Mouse (Mus musculus): ENCODE data around the gene Adarb1. TPM values are rescaled to one million over a fixed set of nuclear protein-coding genes. Genes with fewer than 3 reads are reported as not detected.
A peak's percentile ranks its signal among the peaks of the same experiment; 100 is the strongest.

Adarb1 gene
- polyA plus RNA-seq, 1 experiment from 2014 or later: 19.8 TPM

DNA sequence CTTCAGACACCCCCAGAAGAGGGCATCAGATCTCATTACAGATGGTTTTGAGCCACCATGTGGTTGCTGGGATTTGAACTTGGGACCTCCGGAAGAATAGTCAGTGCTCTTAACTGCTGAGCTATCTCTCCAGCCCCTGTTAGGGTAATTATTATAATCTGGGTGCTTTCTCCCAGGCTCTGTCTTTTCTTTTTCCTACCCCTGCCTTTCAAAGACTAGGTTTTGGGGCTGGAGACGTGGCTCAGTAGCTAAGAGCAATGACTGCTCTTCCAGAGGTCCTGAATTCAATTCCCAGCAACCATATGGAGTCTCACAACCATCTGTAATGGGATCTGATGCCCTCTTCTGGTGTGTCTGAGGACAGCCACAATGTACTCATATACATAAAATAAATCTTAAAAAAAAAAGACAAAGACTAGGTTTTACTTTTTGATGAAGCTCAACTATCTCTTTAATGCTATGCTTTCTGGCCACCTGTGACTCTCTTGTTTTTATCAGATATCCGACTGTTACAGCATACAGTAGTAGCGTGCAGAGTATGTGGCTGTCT lies 160.0 kb downstream of the Adarb1 start:
- no peak for ATAC-seq (ENCODE audit: low FRiP score)
- Histone ChIP-seq H3K27me3 (replicated peaks) (no peaks in the 10 kb centered on the region), H3K4me3 (replicated peaks) (peak overlapping the region; percentile 95), H3K36me3 (peaks cover 20% of the 10 kb centered on the region), H3K9me3 (replicated peaks) (no peaks in the 10 kb centered on the region), H3K9ac (replicated peaks) (peak overlapping the region; percentile 59; the same call in 1 of the 2 replicates), H3K27ac (replicated peaks) (peak overlapping the region; percentile 92), H3K4me1 (peaks cover 28% of the 10 kb centered on the region), H3K4me2 (peak overlapping the region; percentile 92)
- 62% methylated on average over 4 of the region's 4 CpGs for WGBS

DNA sequence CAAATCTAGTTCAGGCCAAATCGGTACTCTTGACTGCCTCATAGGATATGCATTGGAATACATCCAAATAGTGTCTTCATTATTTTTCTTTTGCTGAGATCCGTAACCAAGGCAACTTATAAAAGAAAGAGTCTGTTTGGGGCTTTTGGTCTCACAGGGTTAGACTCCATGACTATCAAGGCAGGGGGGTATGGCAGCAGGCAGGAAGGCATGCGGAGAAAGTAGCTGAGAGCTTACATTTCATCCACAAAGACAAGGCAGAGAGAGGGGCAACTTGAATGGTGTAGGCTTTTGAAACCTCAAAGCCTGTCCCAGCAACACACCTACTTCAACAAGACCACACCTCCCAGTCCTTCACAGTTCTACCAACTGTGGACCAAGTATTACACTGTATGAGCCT lies 162.4 kb downstream of the Adarb1 start:
- Histone ChIP-seq H3K9me3 (replicated peaks) (no peaks in the 10 kb centered on the region), H3K4me1 (peaks cover 42% of the 10 kb centered on the region), H3K36me3 (peaks cover under 1% of the 10 kb centered on the region; the same call in 1 of the 2 replicates), H3K4me3 (replicated peaks) (no peak overlapping the region), H3K4me2 (no peak overlapping the region), H3K27ac (replicated peaks) (no peak overlapping the region), H3K9ac (replicated peaks) (no peak overlapping the region), H3K27me3 (replicated peaks) (no peaks in the 10 kb centered on the region)
- WGBS: 62% methylated on average over 3 of the region's 3 CpGs
- ATAC-seq (ENCODE audit: low FRiP score): no peak

DNA sequence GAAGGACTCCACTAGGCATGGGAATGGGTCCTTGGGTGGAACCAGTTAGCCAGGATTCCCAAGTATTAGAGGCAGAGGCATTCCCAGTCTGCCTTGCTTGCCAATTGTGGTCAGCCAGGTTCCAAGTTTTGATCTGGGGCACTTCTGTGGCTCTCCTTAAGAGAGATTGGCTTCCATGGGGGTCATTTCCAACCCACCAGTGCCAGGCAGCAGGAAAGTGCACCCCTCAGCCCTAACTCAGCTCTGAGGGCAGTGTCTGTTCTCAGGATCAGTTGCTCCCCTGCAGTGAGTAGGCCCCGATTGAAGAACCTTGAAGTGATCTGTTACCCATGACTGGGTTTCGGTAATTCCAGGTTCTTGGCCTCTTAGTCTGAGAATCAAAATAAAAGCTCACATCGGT lies 162.8 kb downstream of the Adarb1 start:
- 72% methylated on average over 3 of the region's 3 CpGs for WGBS
- no peak for ATAC-seq (ENCODE audit: low FRiP score)

DNA sequence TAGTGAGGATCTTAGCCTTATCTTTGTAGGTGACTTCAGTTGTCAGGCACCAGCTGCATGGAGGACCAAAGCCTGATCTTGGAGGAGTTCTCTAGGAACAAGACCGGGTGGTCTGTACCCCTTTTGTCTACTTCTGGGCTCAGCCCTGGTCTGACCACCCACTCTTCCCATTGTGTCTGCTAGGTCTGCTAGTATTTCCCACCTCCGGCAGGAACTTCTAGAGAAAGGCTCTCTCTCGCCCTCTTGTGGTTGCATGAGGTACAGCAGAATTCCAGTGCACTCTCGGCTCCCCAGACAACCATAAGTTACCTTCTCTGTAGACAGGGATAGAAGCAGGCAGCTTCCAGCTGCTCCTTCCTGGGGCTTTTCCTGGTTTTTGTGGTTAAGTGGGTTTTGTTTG lies 165.3 kb downstream of the Adarb1 start:
- 0% methylated on average over 4 of the region's 4 CpGs for WGBS
- H3K9me3 ChIP-seq (replicated peaks): no peaks in the 10 kb centered on the region
- ATAC-seq (ENCODE audit: low FRiP score): peak; percentile 56; the same call in 1 of the 2 replicates
- H3K9ac ChIP-seq (replicated peaks): no peak overlapping the region
- H3K27me3 ChIP-seq (replicated peaks): no peaks in the 10 kb centered on the region
- H3K36me3 ChIP-seq: no peaks in the 10 kb centered on the region
- no peak overlapping the region for H3K4me2 ChIP-seq
- no peak overlapping the region for H3K27ac ChIP-seq (replicated peaks)
- H3K4me1 ChIP-seq: peaks cover 31% of the 10 kb centered on the region
- no peak overlapping the region for H3K4me3 ChIP-seq (replicated peaks)

More for the DNA sequence above, 162.8 kb downstream of the Adarb1 start:
- no peaks in the 10 kb centered on the region for H3K9me3 ChIP-seq (replicated peaks)
- H3K27ac ChIP-seq (replicated peaks): no peak overlapping the region
- no peak overlapping the region for H3K4me2 ChIP-seq
- H3K4me1 ChIP-seq: peaks cover 41% of the 10 kb centered on the region
- no peak overlapping the region for H3K4me3 ChIP-seq (replicated peaks)
- H3K9ac ChIP-seq (replicated peaks): no peak overlapping the region
- H3K27me3 ChIP-seq (replicated peaks): no peaks in the 10 kb centered on the region
- no peaks in the 10 kb centered on the region for H3K36me3 ChIP-seq

DNA sequence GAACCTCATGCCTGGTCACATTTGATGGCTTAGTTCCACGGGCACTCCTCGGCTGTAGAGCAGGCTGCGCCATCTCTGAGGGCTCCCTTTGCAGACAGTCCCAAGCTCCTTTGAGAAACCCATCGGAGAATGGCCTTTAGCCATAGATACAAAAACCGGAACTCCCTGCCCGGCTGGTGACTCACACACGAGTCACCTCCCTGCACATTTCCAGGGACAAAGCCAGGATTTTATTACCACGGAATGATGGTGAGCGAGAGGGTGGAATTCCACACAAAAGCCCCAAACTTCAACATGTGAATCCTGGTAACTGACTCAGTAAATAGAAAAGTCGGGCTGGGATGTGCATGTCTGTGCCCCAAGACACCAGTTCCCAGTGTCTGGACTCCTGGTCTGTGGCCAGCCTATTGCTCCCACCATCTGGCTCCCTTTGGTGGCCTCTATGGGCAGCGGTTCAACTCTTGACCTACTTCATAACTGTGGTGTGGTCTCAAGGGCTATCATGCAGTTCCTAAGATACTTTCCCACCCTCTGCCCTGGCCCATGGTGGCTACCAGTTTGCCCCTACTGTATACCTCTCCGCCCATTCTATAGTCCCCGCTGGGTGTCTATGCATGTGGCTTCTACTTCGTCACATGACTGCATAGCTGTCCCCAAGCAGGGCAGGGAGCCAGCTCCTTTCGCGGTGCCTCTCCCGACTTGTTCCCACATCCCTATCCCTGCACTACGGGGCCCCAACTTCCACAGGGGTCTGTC lies 166.1 kb downstream of the Adarb1 start:
- H3K9me3 ChIP-seq (replicated peaks): no peaks in the 10 kb centered on the region
- no peaks in the 10 kb centered on the region for H3K27me3 ChIP-seq (replicated peaks)
- no peak overlapping the region for H3K4me3 ChIP-seq (replicated peaks)
- ATAC-seq (ENCODE audit: low FRiP score): no peak
- H3K4me1 ChIP-seq: peaks cover 31% of the 10 kb centered on the region
- WGBS: 66% methylated on average over 18 of the region's 18 CpGs
- no peak overlapping the region for H3K9ac ChIP-seq (replicated peaks)
- H3K4me2 ChIP-seq: 0 out of 2 replicates have a peak overlapping the region, but pooled peaks have one; percentile 9
- no peak overlapping the region for H3K27ac ChIP-seq (replicated peaks)
- H3K36me3 ChIP-seq: no peaks in the 10 kb centered on the region

DNA sequence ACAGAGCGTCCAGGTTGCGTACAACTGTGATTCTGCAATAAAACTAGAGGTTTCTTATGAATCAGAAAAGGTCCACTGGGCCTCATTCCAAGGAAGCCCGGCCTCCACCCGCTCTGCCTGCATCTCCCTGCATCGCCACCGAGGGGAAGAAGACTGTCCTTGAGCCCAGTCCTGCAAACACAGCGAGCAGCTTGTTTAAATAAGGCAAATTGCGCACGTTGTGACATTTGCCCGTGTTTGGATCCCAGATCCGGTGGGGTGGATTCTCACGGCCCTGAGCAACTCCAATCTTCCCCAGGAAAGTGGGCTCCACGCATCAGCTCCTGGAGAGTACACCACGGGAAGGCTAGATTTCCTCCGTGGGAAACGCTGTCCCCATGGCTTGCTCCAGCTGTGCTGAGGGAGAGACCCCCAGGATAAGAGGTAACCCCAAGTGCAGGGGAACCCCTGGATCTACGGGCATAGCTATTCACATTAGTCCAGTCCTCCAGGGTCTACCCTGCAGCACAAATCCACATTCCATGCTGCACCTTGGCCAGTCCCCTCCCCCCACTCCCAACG lies 166.8 kb downstream of the Adarb1 start:
- Histone ChIP-seq H3K27ac (replicated peaks) (no peak overlapping the region), H3K9me3 (replicated peaks) (no peaks in the 10 kb centered on the region), H3K4me2 (peak overlapping the region; percentile 9), H3K27me3 (replicated peaks) (no peaks in the 10 kb centered on the region), H3K9ac (replicated peaks) (no peak overlapping the region), H3K4me1 (peaks cover 31% of the 10 kb centered on the region), H3K4me3 (replicated peaks) (no peak overlapping the region), H3K36me3 (no peaks in the 10 kb centered on the region)
- WGBS: 60% methylated on average over 18 of the region's 18 CpGs
- ATAC-seq (ENCODE audit: low FRiP score): no peak

DNA sequence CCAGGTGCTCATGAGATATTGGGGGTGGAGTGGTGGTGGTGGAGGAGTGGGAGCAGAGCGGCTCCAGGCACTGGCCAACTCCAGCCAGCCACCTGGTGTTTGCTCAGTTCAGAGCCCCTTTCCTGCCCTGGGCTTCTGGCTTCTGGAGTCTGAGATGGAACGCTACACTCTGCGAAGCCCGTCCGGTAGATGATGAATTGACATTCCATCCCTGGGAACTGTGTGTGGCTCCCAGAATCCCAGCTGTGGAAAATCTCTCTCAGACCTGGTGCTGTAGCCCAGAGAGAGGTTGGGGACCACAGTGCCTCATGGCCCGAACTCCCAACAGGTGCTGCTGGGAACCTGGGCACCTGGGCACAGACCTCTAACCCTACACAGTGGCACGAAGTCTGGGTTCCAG lies 170.4 kb downstream of the Adarb1 start:
- H3K4me3 ChIP-seq (replicated peaks): no peak overlapping the region
- no peaks in the 10 kb centered on the region for H3K36me3 ChIP-seq
- no peak overlapping the region for H3K27ac ChIP-seq (replicated peaks)
- peaks cover 21% of the 10 kb centered on the region for H3K4me1 ChIP-seq
- H3K4me2 ChIP-seq: no peak overlapping the region
- WGBS: 77% methylated on average over 7 of the region's 7 CpGs
- no peak for ATAC-seq (ENCODE audit: low FRiP score)
- no peaks in the 10 kb centered on the region for H3K27me3 ChIP-seq (replicated peaks)
- H3K9me3 ChIP-seq (replicated peaks): no peaks in the 10 kb centered on the region
- H3K9ac ChIP-seq (replicated peaks): no peak overlapping the region

DNA sequence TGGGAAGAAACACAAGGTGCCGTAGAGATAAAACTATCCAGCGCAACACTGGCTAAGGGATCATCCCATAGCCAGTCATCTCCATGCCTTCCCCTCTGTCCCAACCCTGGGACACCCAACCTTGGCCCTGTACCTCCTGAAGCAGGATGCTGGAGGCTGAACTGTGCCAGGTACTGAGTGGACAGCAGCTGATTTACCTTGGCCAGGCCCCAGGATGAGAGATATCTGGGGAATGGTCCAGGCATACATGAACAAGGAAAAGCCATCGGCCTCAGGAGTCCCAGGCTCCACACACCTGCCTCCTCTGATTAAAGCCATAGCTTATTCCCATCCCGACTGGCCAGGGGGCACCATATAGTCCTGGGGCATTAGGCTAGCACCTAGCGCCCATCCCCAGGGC lies 171.0 kb downstream of the Adarb1 start:
- no peak overlapping the region for H3K4me3 ChIP-seq (replicated peaks)
- 88% methylated on average over 5 of the region's 5 CpGs for WGBS

DNA sequence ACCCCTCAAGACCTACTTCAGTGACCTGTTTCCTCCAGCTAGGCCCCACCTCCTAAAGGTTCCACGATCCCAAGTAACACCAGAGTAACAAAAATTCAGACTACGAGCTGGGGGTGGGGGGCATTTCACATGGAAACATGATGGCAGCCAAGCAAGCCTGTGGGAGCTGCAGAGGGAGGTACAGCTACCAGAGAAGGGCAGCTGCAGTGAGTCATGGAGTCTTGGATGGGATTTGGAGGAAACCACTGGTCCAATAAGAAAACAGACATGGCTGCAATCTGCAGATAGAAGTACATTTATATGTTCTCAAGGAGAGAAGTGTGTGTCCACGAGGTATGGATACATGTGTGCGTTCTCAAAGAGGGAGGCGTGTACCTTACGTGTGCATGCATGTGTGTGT lies 173.3 kb downstream of the Adarb1 start:
- 95% methylated on average over 6 of the region's 6 CpGs for WGBS

More for the DNA sequence above, 171.0 kb downstream of the Adarb1 start:
- H3K9me3 ChIP-seq (replicated peaks): no peaks in the 10 kb centered on the region
- no peak for ATAC-seq (ENCODE audit: low FRiP score)
- H3K27ac ChIP-seq (replicated peaks): no peak overlapping the region
- H3K4me1 ChIP-seq: peaks cover 15% of the 10 kb centered on the region
- no peaks in the 10 kb centered on the region for H3K27me3 ChIP-seq (replicated peaks)
- no peaks in the 10 kb centered on the region for H3K36me3 ChIP-seq
- no peak overlapping the region for H3K4me2 ChIP-seq
- H3K9ac ChIP-seq (replicated peaks): no peak overlapping the region

DNA sequence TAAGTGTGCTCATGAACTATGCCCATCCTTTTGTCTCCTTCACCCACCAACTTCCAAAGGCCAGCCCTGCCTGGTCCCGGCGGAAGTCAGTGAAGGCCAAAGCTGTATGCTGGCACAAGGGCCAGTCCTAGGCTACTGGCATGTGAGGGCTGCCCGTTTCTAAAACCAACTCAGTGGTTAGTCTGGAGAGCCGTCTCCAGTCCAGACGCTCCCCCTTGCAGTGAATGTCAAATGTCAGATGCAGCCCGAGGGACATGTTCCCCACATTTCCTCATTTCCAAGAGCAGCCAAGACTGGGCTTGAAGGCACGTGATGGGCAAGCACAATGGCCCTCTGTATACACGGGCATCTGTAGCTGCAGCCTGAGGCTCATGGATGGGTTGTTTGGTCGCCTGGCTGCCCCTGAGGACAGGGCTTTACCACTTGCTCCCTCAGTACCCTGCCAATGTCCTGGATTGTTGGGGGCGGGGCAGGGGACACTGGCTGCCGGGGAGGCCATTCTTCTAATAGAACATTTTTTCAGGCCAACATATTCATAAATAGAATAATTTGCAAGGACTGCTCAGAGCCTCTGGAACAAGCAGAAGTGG lies 174.4 kb downstream of the Adarb1 start:
- Histone ChIP-seq H3K9ac (replicated peaks) (no peak overlapping the region), H3K4me2 (no peak overlapping the region), H3K9me3 (replicated peaks) (no peaks in the 10 kb centered on the region), H3K4me3 (replicated peaks) (no peak overlapping the region), H3K36me3 (no peaks in the 10 kb centered on the region), H3K27me3 (replicated peaks) (no peaks in the 10 kb centered on the region), H3K4me1 (no peaks in the 10 kb centered on the region), H3K27ac (replicated peaks) (no peak overlapping the region)
- WGBS: 73% methylated on average over 11 of the region's 11 CpGs
- no peak for ATAC-seq (ENCODE audit: low FRiP score)

More for the DNA sequence above, 173.3 kb downstream of the Adarb1 start:
- Histone ChIP-seq H3K4me2 (no peak overlapping the region), H3K27ac (replicated peaks) (no peak overlapping the region), H3K9me3 (replicated peaks) (no peaks in the 10 kb centered on the region), H3K9ac (replicated peaks) (no peak overlapping the region), H3K4me3 (replicated peaks) (no peak overlapping the region), H3K27me3 (replicated peaks) (no peaks in the 10 kb centered on the region), H3K36me3 (no peaks in the 10 kb centered on the region), H3K4me1 (no peaks in the 10 kb centered on the region)
- no peak for ATAC-seq (ENCODE audit: low FRiP score)

DNA sequence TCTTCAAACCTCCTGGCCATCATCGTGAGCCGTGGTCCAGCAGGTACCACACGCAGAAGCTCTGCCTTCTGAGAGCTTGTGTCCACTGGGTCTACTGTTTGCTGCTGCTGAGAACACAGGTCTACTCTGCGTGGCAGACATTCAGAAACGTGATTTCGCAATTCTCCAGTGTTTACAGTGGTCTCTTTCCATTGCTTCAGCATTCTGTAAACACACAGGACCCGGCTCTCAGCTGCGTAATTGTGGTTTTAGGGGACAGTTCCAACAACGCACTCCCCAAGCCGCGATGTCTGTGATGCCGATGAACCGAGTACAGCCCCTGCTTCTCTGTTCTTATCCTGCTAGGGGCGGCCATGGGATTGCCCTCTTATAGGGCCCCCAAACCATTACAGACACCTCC lies 175.2 kb downstream of the Adarb1 start:
- WGBS: 87% methylated on average over 14 of the region's 14 CpGs
- ATAC-seq (ENCODE audit: low FRiP score): no peak
- H3K9ac ChIP-seq (replicated peaks): no peak overlapping the region
- H3K4me2 ChIP-seq: no peak overlapping the region
- no peaks in the 10 kb centered on the region for H3K9me3 ChIP-seq (replicated peaks)
- H3K27me3 ChIP-seq (replicated peaks): no peaks in the 10 kb centered on the region
- no peaks in the 10 kb centered on the region for H3K4me1 ChIP-seq
- no peaks in the 10 kb centered on the region for H3K36me3 ChIP-seq
- H3K4me3 ChIP-seq (replicated peaks): no peak overlapping the region
- no peak overlapping the region for H3K27ac ChIP-seq (replicated peaks)

DNA sequence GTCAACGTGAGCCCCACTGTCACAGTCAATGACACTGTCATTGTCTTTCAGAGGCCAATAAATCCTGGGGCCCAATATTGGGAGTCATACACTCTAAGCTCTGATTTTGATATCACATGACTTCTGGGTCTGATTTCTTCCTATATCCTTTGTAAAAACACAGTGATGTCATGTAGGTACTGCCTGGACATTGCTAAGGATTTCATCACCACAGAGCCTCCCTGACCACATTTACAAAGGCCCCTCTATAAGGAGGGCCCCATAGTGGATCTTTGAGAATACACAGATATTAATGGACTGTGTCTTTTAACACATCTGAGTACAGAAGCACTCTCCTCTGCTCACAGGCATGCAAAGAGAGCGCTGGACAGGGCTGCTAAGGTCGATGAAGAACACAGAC lies 175.7 kb downstream of the Adarb1 start:
- no peak overlapping the region for H3K4me3 ChIP-seq (replicated peaks)
- H3K27ac ChIP-seq (replicated peaks): no peak overlapping the region
- H3K9ac ChIP-seq (replicated peaks): no peak overlapping the region
- WGBS: 85% methylated on average over 3 of the region's 3 CpGs
- no peak for ATAC-seq (ENCODE audit: low FRiP score)
- H3K4me2 ChIP-seq: no peak overlapping the region
- H3K9me3 ChIP-seq (replicated peaks): no peaks in the 10 kb centered on the region
- no peaks in the 10 kb centered on the region for H3K27me3 ChIP-seq (replicated peaks)
- no peaks in the 10 kb centered on the region for H3K36me3 ChIP-seq
- H3K4me1 ChIP-seq: no peaks in the 10 kb centered on the region
